Mouse (Mus musculus) gastrocnemius, postnatal 36 days (tissue): ENCODE measurements around the gene Rps19bp1. TPM values are rescaled to one million over a fixed set of nuclear protein-coding genes. Genes with fewer than 3 reads are reported as not detected.

Experiments used
- DNase-seq, 2 experiments: peaks; one replicate each; pipeline ENCODE4 v3.0.0; 2022
- intact Hi-C: fragments of 180-260 bp; cut with DNase I; formaldehyde crosslinking; loops from one replicate; pipeline ENCODE4 v1.15.1; 2025
- total RNA-seq, 2 experiments: library from RNA; stranded (reverse); gene quantifications; 2 replicates each; pipeline ENCODE4 v1.2.3; 2021

Rps19bp1 gene
- total RNA-seq, 2 experiments from 2014 or later, result 11.6 to 12.4 TPM

DNA sequence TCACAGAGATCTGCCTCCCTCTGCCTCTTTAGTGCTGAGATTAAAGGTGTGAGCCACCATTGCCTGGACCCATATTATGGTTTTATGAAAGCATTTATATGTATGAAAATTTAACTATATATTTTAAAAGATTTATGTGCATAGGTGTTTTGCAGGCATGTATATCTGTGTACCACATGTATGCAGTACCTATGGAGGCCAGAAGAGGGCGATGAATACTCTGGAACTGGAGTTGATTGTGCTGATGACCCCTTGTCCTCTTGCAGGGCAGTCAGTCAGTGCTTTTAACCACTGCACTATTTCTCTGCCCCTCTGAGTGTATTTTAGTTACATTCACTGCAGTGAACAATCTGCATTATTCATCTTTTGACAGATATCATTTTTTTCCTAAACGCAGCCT is 38.3 kb downstream of the Rps19bp1 start:
- intact Hi-C loops, result loop anchor here (2.0 kb wide), 1 partner anchor 35 kb away; no protein-coding TSS in a partner anchor
- peak in 1 of 2 experiments; percentile 35 for DNase-seq

DNA sequence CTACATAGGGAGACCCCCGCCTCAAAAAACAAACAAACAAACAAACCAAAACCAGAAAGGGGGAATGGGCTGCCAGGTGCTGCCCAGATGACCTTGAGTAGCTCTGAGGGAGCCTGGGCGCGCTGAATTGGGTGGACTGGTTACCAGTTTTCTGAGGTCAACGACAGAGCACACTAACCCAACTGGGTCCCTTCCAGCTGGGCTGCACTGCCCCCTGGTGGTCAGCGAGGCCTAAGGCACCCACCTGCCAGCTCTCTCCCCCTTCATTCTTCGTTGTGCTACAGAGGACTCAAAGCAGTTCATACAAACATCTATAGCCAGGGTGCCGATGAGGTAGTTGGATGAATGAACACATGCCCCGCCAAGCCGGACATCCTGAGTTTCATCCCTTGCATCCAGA is 38.9 kb downstream of the Rps19bp1 start:
- intact Hi-C loops, result no loop called here
- DNase-seq, result peak; percentile 54 to 68

GRCm38 (mm10) chr15:80223751-80224150 is 40.4 kb downstream of the Rps19bp1 start:
- DNase-seq, result no peak
- intact Hi-C loops, result loop anchor here (5.0 kb wide), 1 partner anchor 111 kb away; no protein-coding TSS in a partner anchor

DNA sequence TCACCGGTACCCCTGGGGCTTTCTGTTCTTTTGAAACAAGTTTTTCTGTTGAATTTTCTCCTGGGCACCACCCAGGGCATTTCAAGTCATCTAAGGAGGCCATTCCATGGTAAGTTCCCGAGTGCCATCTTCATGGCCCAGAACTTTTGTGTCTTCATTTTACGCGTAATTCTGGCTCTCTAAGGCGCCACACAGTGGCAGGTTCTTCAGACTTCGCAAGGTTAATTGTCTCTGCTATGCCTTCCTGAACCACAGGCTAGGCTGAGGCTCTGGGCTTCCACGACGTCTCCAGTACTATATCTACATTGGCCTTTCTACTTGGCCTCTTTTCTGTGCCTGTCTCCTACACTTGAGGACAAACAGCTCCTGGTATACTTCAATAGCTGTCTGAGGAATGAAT is 43.1 kb downstream of the Rps19bp1 start:
- no peak for DNase-seq
- intact Hi-C loops, result loop anchor here (5.0 kb wide), 1 partner anchor 109 kb away; no protein-coding TSS in a partner anchor

DNA sequence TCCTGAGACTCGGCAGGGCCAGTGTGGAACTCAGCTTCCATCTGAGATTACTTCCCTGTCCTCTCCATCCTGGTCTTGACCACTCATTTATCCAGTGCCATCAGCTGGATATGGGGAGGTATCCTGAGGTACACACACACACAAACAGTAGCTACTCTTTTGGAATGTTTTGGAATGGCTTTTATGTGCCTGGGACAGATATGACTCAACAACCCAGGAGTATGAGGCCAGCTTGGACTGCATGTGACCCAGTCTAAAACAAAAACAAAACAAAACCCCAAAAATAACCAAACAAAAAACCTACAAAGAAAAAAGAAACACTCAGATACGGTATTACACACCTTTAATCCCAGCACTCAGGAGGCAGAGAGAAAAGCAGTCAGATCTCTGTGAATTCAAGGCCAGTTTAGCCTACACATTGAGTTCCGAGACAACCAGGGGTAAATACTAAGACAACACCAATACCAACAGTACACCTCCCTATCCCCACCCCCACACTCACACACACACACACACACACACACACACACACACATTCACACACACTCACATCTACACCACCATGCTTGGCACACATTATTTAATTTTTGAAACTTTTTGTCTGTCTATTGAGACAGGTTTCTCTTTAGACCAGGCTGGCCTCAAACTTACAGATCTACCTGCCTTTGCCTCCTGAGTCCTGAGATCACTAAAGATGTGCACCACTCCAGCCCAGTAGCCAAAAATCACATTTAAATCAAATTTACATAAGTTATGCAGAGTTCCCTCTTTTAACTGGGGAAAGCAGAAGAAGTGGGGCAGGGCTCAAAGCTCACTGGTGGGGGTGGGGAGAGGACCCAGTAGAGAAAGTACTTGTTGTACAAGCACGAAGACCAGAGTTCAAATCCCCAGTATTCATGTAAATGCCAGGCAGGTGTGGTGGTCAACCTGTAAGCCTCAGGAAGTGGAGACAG is 44.1 kb downstream of the Rps19bp1 start:
- no peak for DNase-seq
- intact Hi-C loops, result loop anchor here (5.0 kb wide), 1 partner anchor 108 kb away; no protein-coding TSS in a partner anchor

DNA sequence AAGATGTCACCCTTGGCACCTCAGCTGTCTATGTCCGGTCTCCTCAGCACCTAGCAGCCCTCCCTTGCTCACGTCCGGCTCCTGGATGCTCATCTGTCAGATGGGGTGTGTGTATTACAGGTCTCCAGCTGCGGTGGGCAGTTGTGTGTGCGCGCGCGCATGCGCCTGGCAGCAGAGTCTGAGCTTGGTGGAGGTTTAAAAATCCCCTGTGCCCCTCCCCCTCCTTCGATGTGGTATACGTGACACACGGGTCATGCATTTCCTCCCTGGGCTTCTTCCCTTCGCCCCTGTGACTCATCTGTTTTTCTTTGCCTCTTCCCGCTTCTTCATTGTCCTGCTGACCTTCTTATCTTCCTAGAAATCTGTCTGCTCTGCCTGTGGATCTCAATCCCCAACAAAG is 44.9 kb downstream of the Rps19bp1 start:
- no peak for DNase-seq
- intact Hi-C loops, result no loop called here

GRCm38 (mm10) chr15:80217476-80217875 is 46.6 kb downstream of the Rps19bp1 start:
- no peak for DNase-seq
- intact Hi-C loops, result no loop called here

DNA sequence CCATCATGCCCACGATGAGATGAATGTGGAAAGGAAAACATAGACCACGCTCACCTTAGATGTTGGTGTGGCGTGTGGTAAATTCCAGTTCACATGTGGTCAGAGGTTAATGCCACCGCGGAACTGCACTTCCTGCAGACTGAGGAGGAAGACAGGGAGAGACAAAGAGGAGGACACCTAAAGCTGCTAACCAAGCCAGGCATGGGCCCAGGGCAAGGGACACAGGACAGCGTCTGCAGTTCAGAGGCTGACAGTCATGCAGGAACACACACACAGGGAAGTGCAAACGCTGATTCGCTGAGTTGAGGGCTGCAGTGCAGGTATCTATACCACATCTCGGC is 47.7 kb downstream of the Rps19bp1 start:
- intact Hi-C loops, result no loop called here
- DNase-seq, result no peak

- intact Hi-C loops, result no loop called here
- no peak for DNase-seq
Observed at GRCm38 (mm10) chr15:80215716-80216479, 48.2 kb downstream of the Rps19bp1 start.

- no peak for DNase-seq
- intact Hi-C loops, result no loop called here
Observed at GRCm38 (mm10) chr15:80213688-80214087, 50.4 kb downstream of the Rps19bp1 start.

Other genes with a start within 250 kb of the Rps19bp1 start
- gene Pdgfb, start 249.3 kb downstream of the Rps19bp1 start, total RNA-seq, result 10 to 100 TPM; 16.5 to 17.9 TPM
- 10 to 100 TPM; 36.2 to 42.2 TPM for gene Syngr1, start 173.0 kb downstream of the Rps19bp1 start, total RNA-seq
- 10 to 100 TPM; 43.5 to 51.8 TPM for gene Rpl3, start 172.4 kb downstream of the Rps19bp1 start, total RNA-seq
- gene Tab1, start 131.2 kb downstream of the Rps19bp1 start, total RNA-seq, result 10 to 100 TPM; 11.9 to 16.4 TPM
- under 1 TPM; 0.64 to 0.96 TPM for gene Mgat3, start 90.6 kb downstream of the Rps19bp1 start, total RNA-seq
- gene Mief1, start 30.3 kb downstream of the Rps19bp1 start, total RNA-seq, result 10 to 100 TPM; 19.2 to 25.8 TPM
- 1 to 10 TPM in 1 of 2 experiments, not detected in 1; 3.8 TPM for gene AC140267.1, start 28.5 kb downstream of the Rps19bp1 start, total RNA-seq
- gene Atf4, start 9.1 kb downstream of the Rps19bp1 start, total RNA-seq, result 100 to 1,000 TPM; 118 to 137 TPM
- under 1 TPM; 0.05 to 0.62 TPM for gene Cacna1i, start 22.9 kb upstream of the Rps19bp1 start, total RNA-seq